Mouse (Mus musculus): ENCODE data around the gene Ptprh. TPM values are rescaled to one million over a fixed set of nuclear protein-coding genes. Genes with fewer than 3 reads are reported as not detected.

The Ptprh gene
- polyA plus RNA-seq, 1 experiment from 2014 or later: 1.3 TPM

- 88% methylated on average over 5 of the region's 5 CpGs for WGBS
- Histone ChIP-seq H3K9ac (no peak overlapping the region), H3K9me3 (no peaks in the 10 kb centered on the region), H3K4me1 (replicated peaks) (peaks cover 28% of the 10 kb centered on the region), H3K27me3 (0 out of 2 replicates have a peak, but pooled peaks cover 3% of the 10 kb centered on the region), H3K27ac (replicated peaks) (no peak overlapping the region), H3K4me3 (no peak overlapping the region), H3K4me2 (no peak overlapping the region), H3K36me3 (no peaks in the 10 kb centered on the region)
- no peak for ATAC-seq (ENCODE audit: low FRiP score, low read depth)
Measured at GRCm38 (mm10) chr7:4503858-4504257, 100.0 kb downstream of the Ptprh start.

GRCm38 (mm10) chr7:4503100-4503499 is 100.7 kb downstream of the Ptprh start:
- H3K4me3 ChIP-seq: no peak overlapping the region
- peaks cover 36% of the 10 kb centered on the region for H3K4me1 ChIP-seq (replicated peaks)
- peak overlapping the region; percentile 64; the same call in 1 of the 2 replicates for H3K4me2 ChIP-seq
- no peak overlapping the region for H3K27ac ChIP-seq (replicated peaks)
- WGBS: 77% methylated on average over 4 of the region's 4 CpGs
- ATAC-seq (ENCODE audit: low FRiP score, low read depth): no peak
- H3K9ac ChIP-seq: no peak overlapping the region
- H3K36me3 ChIP-seq: no peaks in the 10 kb centered on the region
- H3K27me3 ChIP-seq: no peaks in the 10 kb centered on the region
- no peaks in the 10 kb centered on the region for H3K9me3 ChIP-seq

GRCm38 (mm10) chr7:4502421-4503090 is 101.3 kb downstream of the Ptprh start:
- Histone ChIP-seq H3K4me3 (peak overlapping the region; percentile 79), H3K36me3 (no peaks in the 10 kb centered on the region), H3K9ac (peak overlapping the region; percentile 92), H3K27me3 (no peaks in the 10 kb centered on the region), H3K4me2 (peak overlapping the region; percentile 64), H3K4me1 (replicated peaks) (peaks cover 41% of the 10 kb centered on the region), H3K9me3 (no peaks in the 10 kb centered on the region), H3K27ac (replicated peaks) (peak overlapping the region; percentile 91)
- ATAC-seq (ENCODE audit: low FRiP score, low read depth): peak; percentile 14; the same call in 1 of the 2 replicates
- WGBS: 12% methylated on average over 14 of the region's 14 CpGs

- WGBS: 0% methylated on average over 61 of the region's 62 CpGs
- no peaks in the 10 kb centered on the region for H3K27me3 ChIP-seq
- peak within 1 kb of the TSS; percentile 64 for H3K4me2 ChIP-seq
- H3K4me3 ChIP-seq: peak within 1 kb of the TSS; percentile 79
- H3K4me1 ChIP-seq (replicated peaks): peaks cover 47% of the 10 kb centered on the region
- peak within 1 kb of the TSS; percentile 91 for H3K27ac ChIP-seq (replicated peaks)
- ATAC-seq (ENCODE audit: low FRiP score, low read depth): peak; percentile 92
- peaks cover 3% of the 10 kb centered on the region; the same call in 1 of the 2 replicates for H3K36me3 ChIP-seq
- H3K9me3 ChIP-seq: no peaks in the 10 kb centered on the region
- H3K9ac ChIP-seq: peak within 1 kb of the TSS; percentile 92
Measured at GRCm38 (mm10) chr7:4501558-4502397, 102.1 kb downstream of the Ptprh start, which contains the start of gene Ppp1r12c. TSS of gene Ppp1r12c (minus strand) at chr7:4501680.

- H3K9ac ChIP-seq: peak overlapping the region; percentile 92
- peaks cover 10% of the 10 kb centered on the region; the same call in 1 of the 2 replicates for H3K36me3 ChIP-seq
- peak; percentile 49 for ATAC-seq (ENCODE audit: low FRiP score, low read depth)
- WGBS: under 1% methylated on average over 36 of the region's 52 CpGs
- H3K27ac ChIP-seq (replicated peaks): peak overlapping the region; percentile 91
- peaks cover 47% of the 10 kb centered on the region for H3K4me1 ChIP-seq (replicated peaks)
- H3K27me3 ChIP-seq: no peaks in the 10 kb centered on the region
- H3K9me3 ChIP-seq: no peaks in the 10 kb centered on the region
- peak overlapping the region; percentile 64 for H3K4me2 ChIP-seq
- peak overlapping the region; percentile 79 for H3K4me3 ChIP-seq
Measured at GRCm38 (mm10) chr7:4500892-4501471, 102.9 kb downstream of the Ptprh start.

GRCm38 (mm10) chr7:4499034-4499433 is 104.8 kb downstream of the Ptprh start:
- Histone ChIP-seq H3K27ac (replicated peaks) (no peak overlapping the region), H3K4me1 (replicated peaks) (peaks cover 47% of the 10 kb centered on the region), H3K36me3 (peaks cover 14% of the 10 kb centered on the region; the same call in 1 of the 2 replicates), H3K27me3 (no peaks in the 10 kb centered on the region), H3K9me3 (no peaks in the 10 kb centered on the region), H3K4me3 (0 out of 2 replicates have a peak overlapping the region, but pooled peaks have one; percentile 79), H3K9ac (0 out of 2 replicates have a peak overlapping the region, but pooled peaks have one; percentile 18), H3K4me2 (peak overlapping the region; percentile 64)
- ATAC-seq (ENCODE audit: low FRiP score, low read depth): no peak
- WGBS: 93% methylated on average over 4 of the region's 4 CpGs

Small RNA genes lying within 50 kb of the gene (microRNA-seq; reads per million reads assigned to microRNA genes)
- gene Gm23577: not detected

Other genes starting within 250 kb of the Ptprh start
- 0.10 TPM in 1 of 2 replicates, not detected in the other for gene Gp6, start 206.3 kb downstream of the Ptprh start, polyA plus RNA-seq (2015; fragmentation: Nextera tagmentation; extraction: Ambion mirVana)
- 42.6 and 43.4 TPM in 2 replicates for gene Rdh13, start 158.4 kb downstream of the Ptprh start, polyA plus RNA-seq (2015; fragmentation: Nextera tagmentation; extraction: Ambion mirVana)
- gene Eps8l1, start 143.4 kb downstream of the Ptprh start, polyA plus RNA-seq (2015; fragmentation: Nextera tagmentation; extraction: Ambion mirVana): 13.9 and 15.4 TPM in 2 replicates
- gene Ppp1r12c, start 102.4 kb downstream of the Ptprh start, polyA plus RNA-seq (2015; fragmentation: Nextera tagmentation; extraction: Ambion mirVana): 49.3 and 49.9 TPM in 2 replicates
- gene Tnnt1, start 87.7 kb downstream of the Ptprh start, polyA plus RNA-seq (2015; fragmentation: Nextera tagmentation; extraction: Ambion mirVana): 4.0 and 4.6 TPM in 2 replicates
- gene Tnni3, start 79.8 kb downstream of the Ptprh start, polyA plus RNA-seq (2015; fragmentation: Nextera tagmentation; extraction: Ambion mirVana): 2.1 TPM in 2 replicates
- 2.8 and 3.6 TPM in 2 replicates for gene Dnaaf3, start 71.6 kb downstream of the Ptprh start, polyA plus RNA-seq (2015; fragmentation: Nextera tagmentation; extraction: Ambion mirVana)
- 99.6 and 117 TPM in 2 replicates for gene Syt5, start 56.5 kb downstream of the Ptprh start, polyA plus RNA-seq (2015; fragmentation: Nextera tagmentation; extraction: Ambion mirVana)
- 2.3 and 2.5 TPM in 2 replicates for gene Tmem86b, start 27.4 kb upstream of the Ptprh start, polyA plus RNA-seq (2015; fragmentation: Nextera tagmentation; extraction: Ambion mirVana)
- gene Ppp6r1, start 55.0 kb upstream of the Ptprh start, polyA plus RNA-seq (2015; fragmentation: Nextera tagmentation; extraction: Ambion mirVana): 10.0 and 10.2 TPM in 2 replicates
- 168 and 171 TPM in 2 replicates for gene Hspbp1, start 81.0 kb upstream of the Ptprh start, polyA plus RNA-seq (2015; fragmentation: Nextera tagmentation; extraction: Ambion mirVana)
- gene Brsk1, start 86.6 kb upstream of the Ptprh start, polyA plus RNA-seq (2015; fragmentation: Nextera tagmentation; extraction: Ambion mirVana): 7.1 and 8.7 TPM in 2 replicates
- 0.12 and 0.27 TPM in 2 replicates for gene Tmem150b, start 121.2 kb upstream of the Ptprh start, polyA plus RNA-seq (2015; fragmentation: Nextera tagmentation; extraction: Ambion mirVana)
- gene Kmt5c, start 136.1 kb upstream of the Ptprh start, polyA plus RNA-seq (2015; fragmentation: Nextera tagmentation; extraction: Ambion mirVana): 57.4 and 61.8 TPM in 2 replicates
- gene Cox6b2, start 149.1 kb upstream of the Ptprh start, polyA plus RNA-seq (2015; fragmentation: Nextera tagmentation; extraction: Ambion mirVana): 24.1 and 28.1 TPM in 2 replicates
- gene Fam71e2, start 167.3 kb upstream of the Ptprh start, polyA plus RNA-seq (2015; fragmentation: Nextera tagmentation; extraction: Ambion mirVana): not detected in 2 replicates
- 0.87 and 1.1 TPM in 2 replicates for gene Il11, start 178.8 kb upstream of the Ptprh start, polyA plus RNA-seq (2015; fragmentation: Nextera tagmentation; extraction: Ambion mirVana)
- gene Tmem190, start 178.9 kb upstream of the Ptprh start, polyA plus RNA-seq (2015; fragmentation: Nextera tagmentation; extraction: Ambion mirVana): not detected in 2 replicates
- 5.9 and 6.3 TPM in 2 replicates for gene Tmem238, start 185.6 kb upstream of the Ptprh start, polyA plus RNA-seq (2015; fragmentation: Nextera tagmentation; extraction: Ambion mirVana)
- 212 and 228 TPM in 2 replicates for gene Rpl28, start 188.8 kb upstream of the Ptprh start, polyA plus RNA-seq (2015; fragmentation: Nextera tagmentation; extraction: Ambion mirVana)
- 269 and 295 TPM in 2 replicates for gene Ube2s, start 208.5 kb upstream of the Ptprh start, polyA plus RNA-seq (2015; fragmentation: Nextera tagmentation; extraction: Ambion mirVana)
- 10.8 and 12.8 TPM in 2 replicates for gene Shisa7, start 240.7 kb upstream of the Ptprh start, polyA plus RNA-seq (2015; fragmentation: Nextera tagmentation; extraction: Ambion mirVana)

Measured in hindbrain, embryonic 15.5 days (tissue).